Mouse (Mus musculus) lung, adult 2 months (tissue): Measurements from ENCODE around the gene Tmcc1.

Experiments
- CTCF ChIP-seq: fragments of 200-500 bp; IDR thresholded peaks from 2 replicates; pipeline ENCODE4 v1.5.1; 2011; ENCODE audit warnings: mild to moderate bottlenecking, low read length, control low read depth; ENCODE audit not compliant: insufficient read depth
- POLR2A ChIP-seq: fragments of 200-500 bp; IDR thresholded peaks from 2 replicates; pipeline ENCODE4 v1.6.1; 2011; ENCODE audit warnings: low read depth, mild to moderate bottlenecking, control low read depth, low read length, borderline replicate concordance; ENCODE audit errors: extremely low read depth

- TF ChIP-seq CTCF, result no peak
- no peak for TF ChIP-seq POLR2A
These were observed 179.2 kb downstream of the Tmcc1 start for GRCm38 (mm10) chr6:116014111-116014510.
